Mouse (Mus musculus) adrenal gland, postnatal 10 days (tissue): Measurements from ENCODE around the gene Atxn7l1. TPM values are rescaled to one million over a fixed set of nuclear protein-coding genes. Genes with fewer than 3 reads are reported as not detected.

Experiments
- DNase-seq: peaks from one replicate; pipeline ENCODE4 v3.0.0; 2021; ENCODE audit warnings: mixed read lengths
- total RNA-seq, 2 experiments: library from RNA; stranded (reverse); gene quantifications; 2 replicates each; pipeline ENCODE4 v1.2.3; 2021

The Atxn7l1 gene
- total RNA-seq, 2 experiments from 2014 or later: 20.1 to 32.3 TPM

GRCm38 (mm10) chr12:33183138-33183627, 35.7 kb downstream of the Atxn7l1 start:
- DNase-seq: no peak

- DNase-seq: no peak
These were observed 36.6 kb downstream of the Atxn7l1 start for GRCm38 (mm10) chr12:33184137-33184536.

- DNase-seq: no peak
These were observed 37.6 kb downstream of the Atxn7l1 start for GRCm38 (mm10) chr12:33185046-33185445.

- peak; percentile 68 for DNase-seq
These were observed 38.8 kb downstream of the Atxn7l1 start for GRCm38 (mm10) chr12:33186331-33186730.

- no peak for DNase-seq
These were observed 42.6 kb downstream of the Atxn7l1 start for GRCm38 (mm10) chr12:33190133-33190532.

GRCm38 (mm10) chr12:33190633-33191032, 43.1 kb downstream of the Atxn7l1 start:
- DNase-seq: no peak

- no peak for DNase-seq
These were observed 46.0 kb downstream of the Atxn7l1 start for GRCm38 (mm10) chr12:33193408-33193901.

- DNase-seq: no peak
These were observed 47.7 kb downstream of the Atxn7l1 start for GRCm38 (mm10) chr12:33195175-33195574.

GRCm38 (mm10) chr12:33197287-33197686, 49.8 kb downstream of the Atxn7l1 start:
- no peak for DNase-seq

GRCm38 (mm10) chr12:33197746-33198145, 50.3 kb downstream of the Atxn7l1 start:
- DNase-seq: no peak

GRCm38 (mm10) chr12:33201068-33201467, 53.6 kb downstream of the Atxn7l1 start:
- DNase-seq: no peak

GRCm38 (mm10) chr12:33201491-33202210, 54.2 kb downstream of the Atxn7l1 start:
- DNase-seq: no peak

- DNase-seq: no peak
These were observed 57.8 kb downstream of the Atxn7l1 start for GRCm38 (mm10) chr12:33205255-33205654.

GRCm38 (mm10) chr12:33206300-33206699, 58.8 kb downstream of the Atxn7l1 start:
- no peak for DNase-seq

- DNase-seq: no peak
These were observed 63.4 kb downstream of the Atxn7l1 start for GRCm38 (mm10) chr12:33210856-33211255.

GRCm38 (mm10) chr12:33218215-33218859, 70.8 kb downstream of the Atxn7l1 start:
- DNase-seq: no peak

GRCm38 (mm10) chr12:33219436-33219835, 71.9 kb downstream of the Atxn7l1 start:
- DNase-seq: no peak

GRCm38 (mm10) chr12:33220081-33220480, 72.6 kb downstream of the Atxn7l1 start:
- no peak for DNase-seq

GRCm38 (mm10) chr12:33220509-33221051, 73.1 kb downstream of the Atxn7l1 start:
- no peak for DNase-seq

GRCm38 (mm10) chr12:33222187-33222586, 74.7 kb downstream of the Atxn7l1 start:
- peak; percentile 57 for DNase-seq

GRCm38 (mm10) chr12:33225117-33225541, 77.6 kb downstream of the Atxn7l1 start:
- DNase-seq: no peak

- no peak for DNase-seq
These were observed 78.5 kb downstream of the Atxn7l1 start for GRCm38 (mm10) chr12:33225978-33226377.

GRCm38 (mm10) chr12:33226596-33226995, 79.1 kb downstream of the Atxn7l1 start:
- DNase-seq: no peak
